Mouse (Mus musculus): ENCODE measurements around the gene Zcrb1. TPM values are rescaled to one million over a fixed set of nuclear protein-coding genes. Genes with fewer than 3 reads are reported as not detected.
A peak's percentile ranks its signal among the peaks of the same experiment; 100 is the strongest.

The Zcrb1 gene
- total and polyA plus RNA-seq, 3 experiments: 49.1 to 146 (median 60.3) TPM

- dilution Hi-C loops (cut with MboI; ENCODE audit: extremely low pct_ligation_motif_present, extremely low pct_unique_long_range_greater_than_20kb, low sequenced_read_pairs): no loop called here
- Histone ChIP-seq H3K27me3 (replicated peaks) (no peaks in the 10 kb centered on the region), H3K36me3 (replicated peaks in 1 of 2; ENCODE audit: control insufficient read depth in 1 of 2, insufficient read depth in 1 of 2, low read length in 1 of 2) (peaks cover 39 to 80% of the 10 kb centered on the region in 2 experiments)
These were observed 45.5 kb upstream of the Zcrb1 start for GRCm38 (mm10) chr15:93443676-93444075.

GRCm38 (mm10) chr15:93442271-93442670, 44.1 kb upstream of the Zcrb1 start:
- DNase-seq (ENCODE audit: extremely low read depth): no peak
- Histone ChIP-seq H3K27ac (ENCODE audit: insufficient read depth, low read depth) (no peak overlapping the region), H3K27me3 (replicated peaks) (no peaks in the 10 kb centered on the region), H3K4me1 (ENCODE audit: control insufficient read depth in 1 of 2, insufficient read depth in 2 of 2) (peaks cover 0 to 19% of the 10 kb centered on the region in 2 experiments; a peak in 3 of 4 replicates), H3K4me2 (ENCODE audit: insufficient read depth, low read depth, poor library complexity, severe bottlenecking) (no peak overlapping the region), H3K36me3 (replicated peaks in 1 of 2; ENCODE audit: control insufficient read depth in 1 of 2, insufficient read depth in 1 of 2, low read length in 1 of 2) (peaks cover 44 to 78% of the 10 kb centered on the region in 2 experiments), H3K9me3 (replicated peaks; ENCODE audit: low read length) (no peaks in the 10 kb centered on the region), H3K79me2 (replicated peaks; ENCODE audit: control insufficient read depth, extremely low read depth, insufficient read depth, poor library complexity, severe bottlenecking) (no peaks in the 10 kb centered on the region; the same call in 1 of the 2 replicates), H3K9ac (ENCODE audit: insufficient read depth, low read depth) (no peak overlapping the region), H3K4me3 (replicated peaks in 1 of 3; ENCODE audit: low read depth in 2 of 3, low read length in 2 of 3, poor library complexity in 1 of 3) (no peak overlapping the region)
- dilution Hi-C loops (cut with MboI; ENCODE audit: extremely low pct_ligation_motif_present, extremely low pct_unique_long_range_greater_than_20kb, low sequenced_read_pairs) (no loop called here), in situ Hi-C loops (cut with MboI; ENCODE audit: low pct_ligation_motif_present, low pct_unique_long_range_greater_than_20kb, low sequenced_read_pairs) (loop anchor here (10.0 kb wide), 1 partner anchor 177 kb away; no protein-coding TSS in a partner anchor)
- TF ChIP-seq MAX (IDR thresholded peaks at IDR 0.05; ENCODE audit: low read length): no peak
- TF ChIP-seq POLR2AphosphoS2 (IDR thresholded peaks at IDR 0.05; ENCODE audit: low read depth, low read length): no peak
- TF ChIP-seq SMC3 (IDR thresholded peaks at IDR 0.05; ENCODE audit: low read depth, low read length): peak; percentile 23
- peak in 1 of 2 experiments; percentile 52; a peak in 2 of 4 replicates for TF ChIP-seq CTCF (conservative IDR thresholded peaks at IDR 0.05 in 1 of 2, IDR thresholded peaks at IDR 0.05 in 1 of 2; ENCODE audit: low read depth in 2 of 2, low read length in 2 of 2)
- TF ChIP-seq RAD21 (IDR thresholded peaks at IDR 0.05; ENCODE audit: low read depth, low read length): peak; percentile 37
- no peak for TF ChIP-seq ZMIZ1 (IDR thresholded peaks at IDR 0.05; ENCODE audit: low read depth, low read length)

More at GRCm38 (mm10) chr15:93443676-93444075, 45.5 kb upstream of the Zcrb1 start:
- H3K4me2 ChIP-seq (ENCODE audit: insufficient read depth, low read depth, poor library complexity, severe bottlenecking): no peak overlapping the region
- in situ Hi-C loops (cut with MboI; ENCODE audit: low pct_ligation_motif_present, low pct_unique_long_range_greater_than_20kb, low sequenced_read_pairs): loop anchor here (10.0 kb wide), 1 partner anchor 179 kb away; no protein-coding TSS in a partner anchor
- H3K9ac ChIP-seq (ENCODE audit: insufficient read depth, low read depth): no peak overlapping the region
- TF ChIP-seq RAD21 (IDR thresholded peaks at IDR 0.05; ENCODE audit: low read depth, low read length) (no peak), ZMIZ1 (IDR thresholded peaks at IDR 0.05; ENCODE audit: low read depth, low read length) (no peak), CTCF (conservative IDR thresholded peaks at IDR 0.05 in 1 of 2, IDR thresholded peaks at IDR 0.05 in 1 of 2; ENCODE audit: low read depth in 2 of 2, low read length in 2 of 2) (no peak), BHLHE40 (IDR thresholded peaks at IDR 0.05; ENCODE audit: low read depth, low read length) (no peak), GABPA (IDR thresholded peaks at IDR 0.05; ENCODE audit: insufficient replicate concordance, low read depth, low read length) (no peak), CHD1 (IDR thresholded peaks at IDR 0.05; ENCODE audit: low read depth, low read length) (no peak), JUND (conservative IDR thresholded peaks at IDR 0.05; ENCODE audit: low read depth, low read length) (no peak), NRF1 (IDR thresholded peaks at IDR 0.05; ENCODE audit: low read depth, low read length) (no peak), TBP (conservative IDR thresholded peaks at IDR 0.05; ENCODE audit: low read depth, low read length) (no peak), KAT2A (IDR thresholded peaks at IDR 0.05; ENCODE audit: insufficient replicate concordance, low read length) (no peak), MYC (IDR thresholded peaks at IDR 0.05; ENCODE audit: low read depth, low read length) (no peak), USF1 (IDR thresholded peaks at IDR 0.05; ENCODE audit: low read depth, low read length) (no peak), NELFE (IDR thresholded peaks at IDR 0.05; ENCODE audit: low read depth, low read length) (no peak), USF2 (conservative IDR thresholded peaks at IDR 0.05; ENCODE audit: low read depth, low read length) (no peak), MAFK (IDR thresholded peaks at IDR 0.05; ENCODE audit: insufficient replicate concordance, low read length) (no peak), ZNF384 (IDR thresholded peaks at IDR 0.05; ENCODE audit: low read depth, low read length) (no peak)
- peaks cover 0 to 14% of the 10 kb centered on the region in 2 experiments; a peak in 3 of 4 replicates for H3K4me1 ChIP-seq (ENCODE audit: control insufficient read depth in 1 of 2, insufficient read depth in 2 of 2)
- no peak for DNase-seq (ENCODE audit: extremely low read depth)
- no peak overlapping the region for H3K27ac ChIP-seq (ENCODE audit: insufficient read depth, low read depth)
- H3K79me2 ChIP-seq (replicated peaks; ENCODE audit: control insufficient read depth, extremely low read depth, insufficient read depth, poor library complexity, severe bottlenecking): no peaks in the 10 kb centered on the region; the same call in 1 of the 2 replicates
- H3K4me3 ChIP-seq (replicated peaks in 1 of 3; ENCODE audit: low read depth in 2 of 3, low read length in 2 of 3, poor library complexity in 1 of 3): no peak overlapping the region
- no peaks in the 10 kb centered on the region for H3K9me3 ChIP-seq (replicated peaks; ENCODE audit: low read length)

All from CH12.LX (cell line).